Mouse (Mus musculus) kidney, embryonic 14.5 days (tissue): ENCODE measurements around the gene Rps27. TPM values are rescaled to one million over a fixed set of nuclear protein-coding genes. Genes with fewer than 3 reads are reported as not detected.
"Not testable (repeated sequence)": the region's sequence is repeated elsewhere in the genome, so short reads cannot be mapped to it uniquely, and the experiment has no call there.

Source experiments
- ATAC-seq: fragments of 200-750 bp; cut with Nextera tagmentation; 2 replicates; pipeline ENCODE4 v1.8.0; 2017; ENCODE audit warnings: moderate number of reproducible peaks, mild to moderate bottlenecking, moderate TSS enrichment, moderate library complexity; ENCODE audit not compliant: low FRiP score, low TSS enrichment
- H3K27ac ChIP-seq: fragments of 300-500 bp; sonication (generic); 2 replicates; pipeline ENCODE4 v1.5.1; 2014; ENCODE audit warnings: low read depth, mild to moderate bottlenecking, low read length, moderate library complexity, mixed read lengths
- H3K27me3 ChIP-seq: fragments of 300-500 bp; sonication (generic); 2 replicates; pipeline ENCODE4 v1.6.1; 2014; ENCODE audit warnings: mild to moderate bottlenecking, low read length; ENCODE audit not compliant: control insufficient read depth, insufficient read depth
- H3K36me3 ChIP-seq: fragments of 300-500 bp; sonication (generic); 2 replicates; pipeline ENCODE4 v1.6.1; 2014; ENCODE audit warnings: low read length, mixed read lengths; ENCODE audit not compliant: control insufficient read depth, insufficient read depth
- H3K4me1 ChIP-seq: fragments of 300-500 bp; sonication (generic); 2 replicates; pipeline ENCODE4 v1.6.1; 2014; ENCODE audit warnings: low read length, mixed read lengths; ENCODE audit not compliant: control insufficient read depth, insufficient read depth
- H3K4me2 ChIP-seq: fragments of 300-500 bp; sonication (generic); replicated peaks from 2 replicates; pipeline ENCODE4 v1.6.1; 2014; ENCODE audit warnings: low read depth, mild to moderate bottlenecking, low read length
- H3K4me3 ChIP-seq: fragments of 300-500 bp; sonication (generic); 2 replicates; pipeline ENCODE4 v1.5.1; 2014; ENCODE audit warnings: mild to moderate bottlenecking, low read length
- H3K9ac ChIP-seq: fragments of 300-500 bp; sonication (generic); 2 replicates; pipeline ENCODE4 v1.6.1; 2014; ENCODE audit warnings: low read depth, mild to moderate bottlenecking, low read length, moderate library complexity
- H3K9me3 ChIP-seq: fragments of 300-500 bp; sonication (generic); 2 replicates; pipeline ENCODE4 v1.6.1; 2016; ENCODE audit warnings: low read length; ENCODE audit not compliant: control insufficient read depth
- WGBS: fragments of 180-500 bp; shearing (Covaris S2); extraction: QIAGEN DNeasy Blood & Tissue Kit; methylation state at CpG from one replicate; pipeline ENCODE4 v1.1.7; 2014; 5-methylcytosine and 5-hydroxymethylcytosine counted together
- polyA plus RNA-seq: library from polyadenylated mRNA; unstranded; fragments of >200 nt; fragmentation: Nextera tagmentation; extraction: Ambion mirVana; gene quantifications from 2 replicates; pipeline ENCODE4 v1.2.1, GENCODE M21; 2014

Gene Rps27
- 1,631 and 2,471 TPM in 2 replicates for polyA plus RNA-seq

DNA sequence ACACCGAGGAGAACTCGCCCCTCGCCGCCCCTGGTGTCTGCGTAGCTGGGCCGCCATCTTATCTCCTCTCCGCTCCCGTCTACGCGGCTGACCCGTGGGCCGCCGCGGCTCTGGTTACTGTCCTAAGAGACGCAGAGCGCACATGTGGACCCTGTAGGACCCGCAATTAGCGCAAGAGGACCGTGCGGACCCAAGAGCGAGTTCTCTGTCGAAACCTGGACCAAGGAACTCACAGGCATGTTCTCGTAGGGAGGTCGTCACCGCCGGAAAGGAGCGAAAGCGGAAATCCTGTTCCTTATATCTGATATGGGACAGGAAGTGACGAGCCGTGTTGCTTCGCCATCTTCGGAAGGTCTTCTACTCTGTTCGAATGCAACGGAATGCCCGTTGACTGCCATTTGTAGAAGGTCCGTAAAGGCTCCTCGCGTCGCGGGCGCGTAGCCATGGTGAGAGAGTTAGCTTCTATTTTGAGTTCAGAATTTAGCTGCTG, at the start of gene Rps27, which contains the start of gene Rab13:
Gene Rps27, minus strand, starts transcription at position 275 of the 490 bp plus-strand sequence.
Gene Rab13, plus strand, starts transcription at position 319 of the 490 bp plus-strand sequence.
- peak; percentile 93 for ATAC-seq
- no peaks in the 10 kb centered on the region for H3K9me3 ChIP-seq
- peaks cover 12% of the 10 kb centered on the region for H3K4me1 ChIP-seq
- peak within 1 kb of the TSS; percentile 91 for H3K9ac ChIP-seq
- H3K27me3 ChIP-seq: no peaks in the 10 kb centered on the region
- WGBS: under 1% methylated on average over 42 of the region's 42 CpGs
- H3K4me3 ChIP-seq: peak within 1 kb of the TSS; percentile 95
- peak within 1 kb of the TSS; percentile 89 for H3K4me2 ChIP-seq
- peaks cover 41% of the 10 kb centered on the region for H3K36me3 ChIP-seq
- peak within 1 kb of the TSS; percentile 91 for H3K27ac ChIP-seq

DNA sequence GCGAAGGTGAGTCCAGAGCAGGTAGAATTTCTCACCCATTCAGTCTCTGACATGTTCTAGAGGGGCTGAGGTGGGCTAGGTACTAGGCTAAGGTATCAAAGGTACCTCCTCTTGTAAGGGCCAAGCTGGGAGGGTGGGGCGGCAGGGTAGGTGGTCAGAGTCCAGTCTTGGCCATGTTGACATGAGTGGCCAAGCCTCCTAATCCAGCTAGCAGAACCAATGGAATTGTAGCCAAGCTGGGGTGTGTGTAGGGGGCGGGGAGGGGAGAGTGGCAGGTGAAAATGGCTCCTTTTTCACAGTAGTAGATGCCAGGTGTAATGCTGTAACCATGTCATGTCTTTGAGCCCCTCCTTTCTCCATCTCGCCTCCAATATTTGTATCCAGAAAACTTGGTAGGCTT, 45.1 kb upstream of the Rps27 start:
- no peak overlapping the region for H3K4me2 ChIP-seq
- H3K27ac ChIP-seq: no peak overlapping the region
- no peak overlapping the region for H3K4me3 ChIP-seq
- H3K36me3 ChIP-seq: peaks cover 57% of the 10 kb centered on the region
- H3K4me1 ChIP-seq: peaks cover 7% of the 10 kb centered on the region
- no peak overlapping the region for H3K9ac ChIP-seq
- no peaks in the 10 kb centered on the region for H3K9me3 ChIP-seq
- no peaks in the 10 kb centered on the region for H3K27me3 ChIP-seq
- WGBS: 89% methylated on average over 4 of the region's 4 CpGs
- no peak for ATAC-seq

DNA sequence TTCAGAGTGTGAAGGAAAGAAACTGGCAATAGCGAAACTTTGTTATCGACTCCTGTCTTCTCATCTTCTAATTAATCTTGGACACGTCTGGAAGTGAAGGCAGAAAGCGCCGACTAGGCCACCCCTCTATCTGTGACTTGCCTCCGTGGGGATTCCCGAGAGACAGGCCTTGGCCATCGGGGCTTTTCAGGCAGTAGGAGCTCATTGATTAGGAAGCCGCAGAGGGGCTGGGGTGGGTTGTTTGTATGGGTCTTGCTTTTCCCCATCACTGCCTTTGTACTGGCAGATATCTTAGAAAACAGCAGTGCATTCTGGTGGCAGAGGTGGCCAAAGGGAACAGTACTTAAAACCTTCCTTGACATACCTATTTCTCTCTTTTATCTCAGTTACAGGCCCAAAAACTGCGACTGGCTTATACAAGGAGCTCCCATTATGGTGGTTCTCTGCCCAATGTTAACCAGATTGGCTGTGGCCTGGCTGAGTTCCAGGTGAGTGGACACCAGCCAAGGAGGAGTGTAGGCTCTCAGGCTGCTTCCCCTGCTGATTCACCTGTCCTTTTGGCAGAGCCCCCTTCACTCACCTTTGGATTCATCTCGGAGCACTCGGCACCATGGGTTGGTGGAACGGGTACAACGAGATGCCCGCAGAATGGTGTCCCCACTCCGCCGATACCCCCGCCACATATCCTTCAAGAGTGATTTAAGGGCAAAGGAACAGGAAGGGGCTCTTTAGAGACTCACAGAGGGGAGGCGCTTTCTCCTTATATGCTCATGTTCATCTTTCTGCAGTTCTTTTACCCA, 43.5 kb upstream of the Rps27 start:
- Histone ChIP-seq H3K4me3 (no peak overlapping the region), H3K36me3 (peaks cover 41% of the 10 kb centered on the region), H3K4me1 (peaks cover 7% of the 10 kb centered on the region), H3K27ac (no peak overlapping the region), H3K9me3 (no peaks in the 10 kb centered on the region), H3K9ac (no peak overlapping the region), H3K27me3 (no peaks in the 10 kb centered on the region), H3K4me2 (no peak overlapping the region)
- WGBS: 91% methylated on average over 19 of the region's 19 CpGs
- no peak for ATAC-seq

DNA sequence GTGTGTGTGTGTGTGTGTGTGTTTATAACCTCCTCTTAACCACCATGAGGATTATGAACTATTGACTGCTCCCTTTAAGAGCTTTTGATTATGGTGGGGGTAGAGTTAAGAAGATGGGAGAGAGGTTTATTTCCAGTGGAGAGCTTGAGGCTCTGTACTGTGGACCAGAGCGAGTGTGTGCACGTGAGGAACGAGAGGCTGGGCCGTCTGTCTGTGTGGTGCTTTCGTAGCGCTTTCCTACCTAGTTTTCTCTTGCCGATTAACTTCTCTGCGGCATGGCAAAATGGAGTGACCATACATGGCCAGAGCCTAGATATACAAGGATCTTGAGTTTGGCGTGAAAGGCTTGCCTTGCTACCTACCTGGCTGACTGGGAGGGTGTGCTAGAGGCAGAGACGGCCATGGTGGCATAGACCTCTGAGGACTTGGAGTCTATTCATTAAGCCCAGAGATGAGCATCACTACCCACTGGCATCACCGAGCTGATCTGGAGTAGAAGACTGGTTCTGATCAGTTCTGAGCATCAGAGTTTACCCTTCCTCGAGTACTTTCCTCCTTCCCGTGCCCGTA, 42.4 kb upstream of the Rps27 start:
- no peak for ATAC-seq
- Histone ChIP-seq H3K4me3 (no peak overlapping the region), H3K27me3 (no peaks in the 10 kb centered on the region), H3K4me2 (no peak overlapping the region), H3K9me3 (no peaks in the 10 kb centered on the region), H3K9ac (peak overlapping the region; percentile 81; the same call in 1 of the 2 replicates), H3K27ac (no peak overlapping the region), H3K4me1 (peaks cover 7% of the 10 kb centered on the region), H3K36me3 (peaks cover 39% of the 10 kb centered on the region)
- 90% methylated on average over 14 of the region's 14 CpGs for WGBS

DNA sequence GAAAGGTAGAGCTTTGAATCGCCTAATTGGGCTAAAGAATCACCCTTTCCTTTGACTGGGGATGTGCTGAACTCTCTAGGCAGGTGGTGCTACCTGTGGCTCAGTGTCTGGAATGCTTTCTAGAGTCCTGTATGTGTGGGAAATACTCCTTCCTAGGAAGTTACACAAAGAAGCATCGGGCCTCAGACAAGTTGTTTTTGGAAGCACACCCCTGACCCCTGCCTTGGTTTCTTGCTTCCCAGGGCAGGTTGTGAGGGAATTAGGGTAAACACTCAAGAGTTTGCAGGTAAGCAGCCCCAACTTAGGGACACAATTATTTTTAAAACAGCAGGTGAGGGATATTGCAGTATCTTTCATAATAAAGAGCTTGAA, 41.7 kb upstream of the Rps27 start:
- Histone ChIP-seq H3K27ac (no peak overlapping the region), H3K9me3 (no peaks in the 10 kb centered on the region), H3K4me2 (peak overlapping the region; percentile 78), H3K36me3 (peaks cover 39% of the 10 kb centered on the region), H3K4me1 (peaks cover 7% of the 10 kb centered on the region), H3K27me3 (no peaks in the 10 kb centered on the region), H3K9ac (peak overlapping the region; percentile 81), H3K4me3 (peak overlapping the region; percentile 92)
- 0% methylated on average over 2 of the region's 2 CpGs for WGBS
- ATAC-seq: no peak

DNA sequence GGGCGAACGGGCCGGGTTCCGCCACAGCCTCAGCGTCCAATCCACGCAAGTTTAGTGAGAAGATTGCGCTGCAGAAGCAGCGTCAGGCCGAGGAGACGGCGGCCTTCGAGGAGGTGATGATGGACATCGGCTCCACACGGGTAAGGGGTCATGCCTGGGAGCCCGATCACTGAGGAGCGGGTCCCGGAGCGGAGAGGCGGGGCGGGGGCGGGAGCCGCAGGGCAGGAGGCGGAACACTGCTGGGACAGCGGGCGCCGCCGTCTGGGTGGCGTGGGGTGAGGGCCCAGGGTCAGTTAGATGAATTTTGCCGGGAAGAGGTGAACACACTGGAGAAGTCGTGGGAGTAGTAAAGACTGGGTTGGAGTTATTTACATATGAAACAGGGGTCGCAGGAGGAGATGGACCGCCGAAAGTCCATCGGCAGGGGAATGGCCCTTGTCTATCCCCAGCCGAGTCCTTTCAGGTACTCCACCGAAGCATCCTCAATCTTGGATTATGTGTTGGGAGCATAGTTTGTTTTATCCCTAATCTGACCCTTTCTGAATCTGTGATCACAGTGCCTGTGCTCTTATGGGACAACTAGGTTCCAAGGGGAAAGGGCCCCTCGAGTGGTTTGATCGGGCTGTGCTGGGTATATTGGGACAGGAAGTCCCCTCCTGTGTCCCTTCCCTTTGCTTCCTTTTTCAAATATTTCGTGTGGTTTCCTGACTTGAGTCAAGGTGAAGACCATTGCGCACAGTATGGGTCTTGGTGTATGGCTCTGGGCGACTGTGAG, 41.2 kb upstream of the Rps27 start:
- Histone ChIP-seq H3K4me2 (peak overlapping the region; percentile 78), H3K9ac (peak overlapping the region; percentile 81), H3K27ac (peak overlapping the region; percentile 85), H3K4me3 (peak overlapping the region; percentile 92), H3K4me1 (peaks cover 7% of the 10 kb centered on the region), H3K36me3 (peaks cover 37% of the 10 kb centered on the region), H3K27me3 (no peaks in the 10 kb centered on the region), H3K9me3 (no peaks in the 10 kb centered on the region)
- under 1% methylated on average over 41 of the region's 41 CpGs for WGBS
- ATAC-seq: peak; percentile 69

DNA sequence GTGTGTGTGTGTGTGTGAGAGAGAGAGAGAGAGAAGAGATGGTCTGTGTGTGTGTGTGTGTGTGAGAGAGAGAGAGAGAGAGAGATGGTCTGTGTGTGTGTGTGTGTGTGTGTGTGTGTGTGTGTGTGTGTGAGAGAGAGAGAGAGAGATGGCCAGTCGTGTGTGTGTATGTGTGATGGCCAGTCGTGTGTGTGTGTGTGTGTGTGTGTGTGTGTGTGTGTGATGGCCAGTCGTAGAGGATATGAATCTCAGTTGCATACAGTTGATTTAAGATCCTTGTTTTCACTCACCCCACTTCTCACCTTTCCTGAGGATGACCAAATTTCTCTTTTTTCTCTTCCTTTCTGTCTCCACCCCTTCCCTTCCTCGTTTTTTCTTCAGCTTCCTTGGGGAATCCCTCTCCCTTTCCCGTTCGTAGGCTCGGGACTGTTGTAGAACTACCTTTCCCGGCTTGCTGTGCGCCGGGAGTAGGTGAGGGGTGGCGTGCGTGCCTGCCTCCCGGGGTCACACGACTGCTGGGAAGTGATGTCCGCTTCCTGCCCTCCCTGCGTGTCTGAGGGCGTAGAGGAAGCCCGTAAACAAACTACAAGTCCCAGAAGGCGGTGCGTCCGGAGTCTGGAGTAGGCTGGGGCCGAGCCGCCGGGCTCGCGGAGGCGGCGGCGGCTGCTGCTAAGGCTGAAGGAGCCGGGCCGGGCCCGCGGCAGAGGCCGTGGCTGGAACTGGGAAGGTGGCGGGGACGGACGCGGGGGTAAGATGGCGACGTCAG, 40.4 kb upstream of the Rps27 start, which contains the start of gene Crtc2:
Gene Crtc2, plus strand, starts transcription at position 511 of the 766 bp plus-strand sequence.
- no peaks in the 10 kb centered on the region for H3K27me3 ChIP-seq
- H3K9me3 ChIP-seq: no peaks in the 10 kb centered on the region
- peaks cover 11% of the 10 kb centered on the region for H3K4me1 ChIP-seq
- peak within 1 kb of the TSS; percentile 78 for H3K4me2 ChIP-seq
- H3K4me3 ChIP-seq: peak within 1 kb of the TSS; percentile 92
- peak; percentile 98 for ATAC-seq
- H3K36me3 ChIP-seq: peaks cover 32% of the 10 kb centered on the region
- 1% methylated on average over 39 of the region's 40 CpGs for WGBS
- H3K9ac ChIP-seq: peak within 1 kb of the TSS; percentile 81
- H3K27ac ChIP-seq: peak within 1 kb of the TSS; percentile 85

DNA sequence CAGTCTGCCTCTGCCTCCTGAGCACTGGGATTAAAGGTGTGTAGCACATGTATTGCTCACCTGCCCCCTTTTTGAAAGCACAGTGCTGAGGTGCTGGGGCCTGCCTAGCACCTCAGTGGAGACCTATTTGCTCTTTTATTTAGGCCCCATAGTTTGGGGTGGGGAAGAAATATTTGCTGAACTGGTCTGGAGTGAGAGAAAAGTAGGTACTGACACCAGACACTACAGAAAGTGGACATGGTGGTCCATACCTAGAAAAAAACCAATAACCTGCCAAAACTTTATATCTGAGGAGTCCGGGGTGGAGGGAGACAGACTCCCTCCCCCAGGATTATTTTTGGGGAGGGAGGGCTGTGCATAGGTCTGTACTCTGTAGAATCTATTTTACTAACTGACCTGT, 39.7 kb upstream of the Rps27 start:
- not testable (repeated sequence) for H3K4me2 ChIP-seq, H3K27me3 ChIP-seq, H3K9ac ChIP-seq, H3K9me3 ChIP-seq, H3K4me3 ChIP-seq, H3K27ac ChIP-seq
- Histone ChIP-seq H3K4me1 (peaks cover 12% of the 10 kb centered on the region), H3K36me3 (peaks cover 26% of the 10 kb centered on the region)
- WGBS: 83% methylated on average over 1 of the region's 1 CpGs
- 0 out of 2 replicates have a peak, but pooled peaks have one; percentile 0 for ATAC-seq
